Mouse (Mus musculus): ENCODE data around the gene Shkbp1. TPM values are rescaled to one million over a fixed set of nuclear protein-coding genes. Genes with fewer than 3 reads are reported as not detected.

The Shkbp1 gene
- polyA plus RNA-seq, 2 experiments = 30.5 to 58.7 TPM

DNA sequence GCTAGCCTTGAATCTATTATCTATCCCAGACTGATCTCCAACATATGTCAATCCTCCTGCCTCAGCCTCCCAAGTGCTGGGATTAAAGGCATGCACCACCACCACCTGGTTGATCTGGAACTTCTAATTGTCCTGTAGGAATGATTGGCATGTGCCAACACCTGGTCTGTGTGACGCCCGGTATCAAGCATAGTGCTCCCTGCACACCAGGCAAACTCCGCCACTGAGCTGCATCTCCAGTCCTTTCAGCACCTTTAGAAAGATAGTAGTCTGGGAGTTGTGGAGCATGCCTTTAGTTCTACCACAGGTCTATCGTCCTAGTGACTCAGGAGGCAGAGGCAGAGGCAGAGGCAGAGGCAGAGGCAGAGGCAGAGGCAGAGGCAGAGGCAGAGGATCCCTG is 55.5 kb downstream of the Shkbp1 start:
- no peak for TF ChIP-seq POLR2A (IDR thresholded peaks at IDR 0.05; ENCODE audit: borderline replicate concordance, extremely low read depth, insufficient read depth, insufficient read length)
- Histone ChIP-seq H3K4me1 (ENCODE audit: control insufficient read depth, insufficient read depth, low read length) (no peaks in the 10 kb centered on the region), H3K4me2 (replicated peaks; ENCODE audit: low read depth, low read length, severe bottlenecking) (no peak overlapping the region), H3K4me3 (replicated peaks; ENCODE audit: low read length) (no peak overlapping the region), H3K9me3 (ENCODE audit: control insufficient read depth, low read length) (no peaks in the 10 kb centered on the region), H3K9ac (ENCODE audit: low read depth, low read length, severe bottlenecking) (no peak overlapping the region), H3K36me3 (ENCODE audit: control insufficient read depth, insufficient read depth, low read length) (no peaks in the 10 kb centered on the region), H3K27me3 (ENCODE audit: control insufficient read depth, insufficient read depth, low read length) (no peaks in the 10 kb centered on the region), H3K27ac (replicated peaks; ENCODE audit: low read depth, low read length) (no peak overlapping the region)
- ATAC-seq (ENCODE audit: low FRiP score, low read depth) = no peak
- DNase-seq (ENCODE audit: low spot score) = no peak
- WGBS = 75% methylated on average over 4 of the region's 4 CpGs

DNA sequence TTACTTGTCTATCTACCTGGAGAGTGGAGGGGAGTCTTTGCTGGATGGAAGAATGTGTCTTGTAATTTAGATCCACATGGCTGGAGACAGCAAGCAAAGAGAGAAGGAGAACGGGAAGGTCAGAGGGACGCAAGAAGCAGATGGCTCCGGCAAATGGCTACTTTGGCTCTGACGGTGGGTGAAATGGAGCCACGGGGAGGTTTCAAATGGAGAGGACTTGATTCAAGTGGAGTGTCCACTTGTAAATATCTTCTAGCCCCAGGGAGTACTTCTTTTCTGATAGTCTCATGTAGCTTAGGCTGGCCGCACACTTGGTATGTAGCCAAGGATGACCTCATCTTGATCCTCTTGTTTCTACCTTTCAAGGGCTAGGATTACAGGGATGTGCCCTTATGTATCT is 57.0 kb downstream of the Shkbp1 start:
- no peaks in the 10 kb centered on the region for H3K4me1 ChIP-seq (ENCODE audit: control insufficient read depth, insufficient read depth, low read length)
- no peak for DNase-seq (ENCODE audit: low spot score)
- no peak for ATAC-seq (ENCODE audit: low FRiP score, low read depth)
- 88% methylated on average over 6 of the region's 6 CpGs for WGBS
- H3K9me3 ChIP-seq (ENCODE audit: control insufficient read depth, low read length) = no peaks in the 10 kb centered on the region
- no peak overlapping the region for H3K4me2 ChIP-seq (replicated peaks; ENCODE audit: low read depth, low read length, severe bottlenecking)
- TF ChIP-seq POLR2A (IDR thresholded peaks at IDR 0.05; ENCODE audit: borderline replicate concordance, extremely low read depth, insufficient read depth, insufficient read length) = no peak
- no peak overlapping the region for H3K27ac ChIP-seq (replicated peaks; ENCODE audit: low read depth, low read length)
- H3K4me3 ChIP-seq (replicated peaks; ENCODE audit: low read length) = no peak overlapping the region
- H3K27me3 ChIP-seq (ENCODE audit: control insufficient read depth, insufficient read depth, low read length) = no peaks in the 10 kb centered on the region
- no peak overlapping the region for H3K9ac ChIP-seq (ENCODE audit: low read depth, low read length, severe bottlenecking)
- H3K36me3 ChIP-seq (ENCODE audit: control insufficient read depth, insufficient read depth, low read length) = no peaks in the 10 kb centered on the region

DNA sequence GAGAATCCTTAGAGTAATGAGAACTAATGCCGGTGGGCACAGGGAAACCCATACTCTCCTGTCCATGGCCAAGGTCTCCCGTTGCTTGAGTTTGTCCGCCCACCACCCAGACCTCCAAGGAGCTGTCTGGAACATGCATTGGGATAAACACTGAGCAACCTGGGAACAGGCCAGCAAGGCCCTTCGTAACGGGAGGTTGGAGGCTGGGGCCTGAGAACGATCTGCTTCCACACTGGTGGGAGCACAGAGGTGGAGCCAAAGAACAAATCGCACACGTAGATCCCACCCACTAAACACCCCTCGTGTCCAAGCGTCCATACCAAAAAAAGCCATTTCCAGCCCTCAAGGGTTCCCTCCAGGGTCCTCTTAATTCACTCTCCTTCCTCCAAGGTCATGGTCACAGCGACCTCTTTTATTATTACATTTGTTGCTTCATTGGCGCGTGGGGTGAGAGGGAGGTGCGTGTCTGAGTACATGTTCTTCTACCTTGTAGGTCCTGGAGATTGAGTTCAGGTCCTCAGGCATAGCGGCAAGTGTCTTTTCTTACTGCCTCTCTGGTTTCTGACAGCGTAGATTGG is 57.7 kb downstream of the Shkbp1 start:
- Histone ChIP-seq H3K4me1 (ENCODE audit: control insufficient read depth, insufficient read depth, low read length) (no peaks in the 10 kb centered on the region), H3K9ac (ENCODE audit: low read depth, low read length, severe bottlenecking) (no peak overlapping the region), H3K27ac (replicated peaks; ENCODE audit: low read depth, low read length) (no peak overlapping the region), H3K36me3 (ENCODE audit: control insufficient read depth, insufficient read depth, low read length) (no peaks in the 10 kb centered on the region), H3K9me3 (ENCODE audit: control insufficient read depth, low read length) (no peaks in the 10 kb centered on the region), H3K4me2 (replicated peaks; ENCODE audit: low read depth, low read length, severe bottlenecking) (no peak overlapping the region), H3K4me3 (replicated peaks; ENCODE audit: low read length) (no peak overlapping the region), H3K27me3 (ENCODE audit: control insufficient read depth, insufficient read depth, low read length) (no peaks in the 10 kb centered on the region)
- WGBS = 72% methylated on average over 16 of the region's 16 CpGs
- TF ChIP-seq POLR2A (IDR thresholded peaks at IDR 0.05; ENCODE audit: borderline replicate concordance, extremely low read depth, insufficient read depth, insufficient read length) = no peak
- DNase-seq (ENCODE audit: low spot score) (no peak), ATAC-seq (ENCODE audit: low FRiP score, low read depth) (no peak)

DNA sequence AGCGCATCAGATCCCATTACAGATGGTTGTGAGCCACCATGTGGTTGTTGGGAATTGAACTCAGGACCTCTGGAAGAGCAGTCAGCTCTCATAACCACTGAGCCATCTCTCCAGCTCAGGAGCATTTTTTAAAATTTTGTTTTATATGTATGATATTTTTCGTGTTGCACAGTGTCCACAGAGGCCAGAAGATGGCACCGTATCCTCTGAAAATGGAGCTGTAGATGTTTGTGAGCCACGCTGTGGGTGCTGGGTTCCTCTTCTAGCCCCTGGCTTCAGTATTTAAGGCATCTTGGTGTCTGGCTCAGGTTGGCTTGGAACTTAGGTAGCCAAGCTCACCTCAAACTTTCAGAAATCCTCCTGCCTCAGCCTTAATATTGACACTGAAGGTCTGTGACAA is 59.3 kb downstream of the Shkbp1 start:
- ATAC-seq (ENCODE audit: low FRiP score, low read depth) = no peak
- no peaks in the 10 kb centered on the region for H3K4me1 ChIP-seq (ENCODE audit: control insufficient read depth, insufficient read depth, low read length)
- H3K27ac ChIP-seq (replicated peaks; ENCODE audit: low read depth, low read length) = no peak overlapping the region
- no peak overlapping the region for H3K4me2 ChIP-seq (replicated peaks; ENCODE audit: low read depth, low read length, severe bottlenecking)
- no peaks in the 10 kb centered on the region for H3K27me3 ChIP-seq (ENCODE audit: control insufficient read depth, insufficient read depth, low read length)
- H3K9me3 ChIP-seq (ENCODE audit: control insufficient read depth, low read length) = no peaks in the 10 kb centered on the region
- DNase-seq (ENCODE audit: low spot score) = no peak
- no peak overlapping the region for H3K9ac ChIP-seq (ENCODE audit: low read depth, low read length, severe bottlenecking)
- no peaks in the 10 kb centered on the region for H3K36me3 ChIP-seq (ENCODE audit: control insufficient read depth, insufficient read depth, low read length)
- H3K4me3 ChIP-seq (replicated peaks; ENCODE audit: low read length) = no peak overlapping the region
- 95% methylated on average over 4 of the region's 4 CpGs for WGBS
- no peak for TF ChIP-seq POLR2A (IDR thresholded peaks at IDR 0.05; ENCODE audit: borderline replicate concordance, extremely low read depth, insufficient read depth, insufficient read length)

DNA sequence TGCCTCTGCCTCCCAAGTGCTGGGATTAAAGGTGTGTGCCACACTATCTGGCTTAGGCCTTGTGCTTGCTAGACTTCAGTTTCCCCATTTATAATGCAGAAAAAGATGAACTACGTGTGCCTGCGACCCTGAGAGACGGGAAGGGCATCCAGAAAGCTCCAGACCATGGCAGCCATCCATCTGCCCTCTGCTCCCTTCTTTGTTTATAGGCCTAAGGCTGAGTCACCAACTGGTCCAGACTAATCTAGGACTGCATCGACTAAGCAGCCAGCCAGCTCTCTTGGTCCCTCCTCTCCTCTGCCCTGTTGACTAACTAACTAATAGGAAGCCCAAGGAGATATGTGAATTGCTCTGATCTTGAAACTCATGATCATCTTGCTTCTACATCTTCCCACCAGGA is 59.9 kb downstream of the Shkbp1 start:
- ATAC-seq (ENCODE audit: low FRiP score, low read depth) (no peak), DNase-seq (ENCODE audit: low spot score) (no peak)
- no peaks in the 10 kb centered on the region for H3K4me1 ChIP-seq (ENCODE audit: control insufficient read depth, insufficient read depth, low read length)
- 85% methylated on average over 4 of the region's 4 CpGs for WGBS
- no peak overlapping the region for H3K9ac ChIP-seq (ENCODE audit: low read depth, low read length, severe bottlenecking)
- H3K27me3 ChIP-seq (ENCODE audit: control insufficient read depth, insufficient read depth, low read length) = no peaks in the 10 kb centered on the region
- no peaks in the 10 kb centered on the region for H3K36me3 ChIP-seq (ENCODE audit: control insufficient read depth, insufficient read depth, low read length)
- no peak overlapping the region for H3K4me3 ChIP-seq (replicated peaks; ENCODE audit: low read length)
- H3K27ac ChIP-seq (replicated peaks; ENCODE audit: low read depth, low read length) = no peak overlapping the region
- TF ChIP-seq POLR2A (IDR thresholded peaks at IDR 0.05; ENCODE audit: borderline replicate concordance, extremely low read depth, insufficient read depth, insufficient read length) = no peak
- H3K9me3 ChIP-seq (ENCODE audit: control insufficient read depth, low read length) = no peaks in the 10 kb centered on the region
- no peak overlapping the region for H3K4me2 ChIP-seq (replicated peaks; ENCODE audit: low read depth, low read length, severe bottlenecking)

Other genes with a start within 250 kb of the Shkbp1 start
- 0.11 and 0.31 TPM in 2 replicates for gene Cyp2f2, start 236.1 kb downstream of the Shkbp1 start, polyA plus RNA-seq (2012; rRNA removed)
- gene Cyp2f2, start 236.1 kb downstream of the Shkbp1 start, polyA plus RNA-seq (2014; fragmentation: Nextera tagmentation; extraction: Ambion mirVana) = 0.14 TPM in 1 of 2 replicates, not detected in the other
- not detected in 2 replicates for gene Cyp2t4, start 202.3 kb downstream of the Shkbp1 start, polyA plus RNA-seq (2012; rRNA removed)
- not detected in 2 replicates for gene Cyp2t4, start 202.3 kb downstream of the Shkbp1 start, polyA plus RNA-seq (2014; fragmentation: Nextera tagmentation; extraction: Ambion mirVana)
- gene Egln2, start 189.2 kb downstream of the Shkbp1 start, polyA plus RNA-seq (2012; rRNA removed) = 88.3 and 96.4 TPM in 2 replicates
- 41.9 and 49.2 TPM in 2 replicates for gene Egln2, start 189.2 kb downstream of the Shkbp1 start, polyA plus RNA-seq (2014; fragmentation: Nextera tagmentation; extraction: Ambion mirVana)
- gene Rab4b, start 177.1 kb downstream of the Shkbp1 start, polyA plus RNA-seq (2012; rRNA removed) = 78.3 and 93.5 TPM in 2 replicates
- gene Rab4b, start 177.1 kb downstream of the Shkbp1 start, polyA plus RNA-seq (2014; fragmentation: Nextera tagmentation; extraction: Ambion mirVana) = 61.5 and 70.9 TPM in 2 replicates
- gene Gm21983, start 174.9 kb downstream of the Shkbp1 start, polyA plus RNA-seq (2012; rRNA removed) = 5.2 and 9.0 TPM in 2 replicates
- 0.58 and 0.62 TPM in 2 replicates for gene Gm21983, start 174.9 kb downstream of the Shkbp1 start, polyA plus RNA-seq (2014; fragmentation: Nextera tagmentation; extraction: Ambion mirVana)
- gene Mia, start 174.9 kb downstream of the Shkbp1 start, polyA plus RNA-seq (2012; rRNA removed) = 193 and 236 TPM in 2 replicates
- 147 and 156 TPM in 2 replicates for gene Mia, start 174.9 kb downstream of the Shkbp1 start, polyA plus RNA-seq (2014; fragmentation: Nextera tagmentation; extraction: Ambion mirVana)
- 12.9 and 14.7 TPM in 2 replicates for gene BC024978, start 160.2 kb downstream of the Shkbp1 start, polyA plus RNA-seq (2012; rRNA removed)
- gene BC024978, start 160.2 kb downstream of the Shkbp1 start, polyA plus RNA-seq (2014; fragmentation: Nextera tagmentation; extraction: Ambion mirVana) = 3.6 TPM in 2 replicates
- 385 and 386 TPM in 2 replicates for gene Snrpa, start 159.7 kb downstream of the Shkbp1 start, polyA plus RNA-seq (2012; rRNA removed)
- gene Snrpa, start 159.7 kb downstream of the Shkbp1 start, polyA plus RNA-seq (2014; fragmentation: Nextera tagmentation; extraction: Ambion mirVana) = 250 and 267 TPM in 2 replicates
- gene Itpkc, start 127.4 kb downstream of the Shkbp1 start, polyA plus RNA-seq (2012; rRNA removed) = 13.0 and 15.5 TPM in 2 replicates
- gene Itpkc, start 127.4 kb downstream of the Shkbp1 start, polyA plus RNA-seq (2014; fragmentation: Nextera tagmentation; extraction: Ambion mirVana) = 9.6 and 11.5 TPM in 2 replicates
- 43.4 and 58.3 TPM in 2 replicates for gene Coq8b, start 123.0 kb downstream of the Shkbp1 start, polyA plus RNA-seq (2012; rRNA removed)
- gene Coq8b, start 123.0 kb downstream of the Shkbp1 start, polyA plus RNA-seq (2014; fragmentation: Nextera tagmentation; extraction: Ambion mirVana) = 15.5 and 16.5 TPM in 2 replicates
- 83.6 and 119 TPM in 2 replicates for gene Numbl, start 97.6 kb downstream of the Shkbp1 start, polyA plus RNA-seq (2012; rRNA removed)
- 25.2 and 26.6 TPM in 2 replicates for gene Numbl, start 97.6 kb downstream of the Shkbp1 start, polyA plus RNA-seq (2014; fragmentation: Nextera tagmentation; extraction: Ambion mirVana)
- gene Ltbp4, start 18.3 kb downstream of the Shkbp1 start, polyA plus RNA-seq (2012; rRNA removed) = 86.0 and 107 TPM in 2 replicates
- 54.3 and 57.1 TPM in 2 replicates for gene Ltbp4, start 18.3 kb downstream of the Shkbp1 start, polyA plus RNA-seq (2014; fragmentation: Nextera tagmentation; extraction: Ambion mirVana)
- 0.32 TPM in 1 of 2 replicates, not detected in the other for gene Gm20479, start 1.4 kb upstream of the Shkbp1 start, polyA plus RNA-seq (2012; rRNA removed)
- not detected in 2 replicates for gene Gm20479, start 1.4 kb upstream of the Shkbp1 start, polyA plus RNA-seq (2014; fragmentation: Nextera tagmentation; extraction: Ambion mirVana)
- 0.60 and 0.64 TPM in 2 replicates for gene Sptbn4, start 91.7 kb upstream of the Shkbp1 start, polyA plus RNA-seq (2012; rRNA removed)
- 0.15 TPM in 2 replicates for gene Sptbn4, start 91.7 kb upstream of the Shkbp1 start, polyA plus RNA-seq (2014; fragmentation: Nextera tagmentation; extraction: Ambion mirVana)
- gene Blvrb, start 92.0 kb upstream of the Shkbp1 start, polyA plus RNA-seq (2012; rRNA removed) = 44.8 and 49.5 TPM in 2 replicates
- gene Blvrb, start 92.0 kb upstream of the Shkbp1 start, polyA plus RNA-seq (2014; fragmentation: Nextera tagmentation; extraction: Ambion mirVana) = 60.8 and 61.2 TPM in 2 replicates
- 31.3 and 32.1 TPM in 2 replicates for gene Sertad3, start 117.7 kb upstream of the Shkbp1 start, polyA plus RNA-seq (2012; rRNA removed)
- 31.5 and 32.4 TPM in 2 replicates for gene Sertad3, start 117.7 kb upstream of the Shkbp1 start, polyA plus RNA-seq (2014; fragmentation: Nextera tagmentation; extraction: Ambion mirVana)
- gene Sertad1, start 130.9 kb upstream of the Shkbp1 start, polyA plus RNA-seq (2012; rRNA removed) = 23.3 and 28.0 TPM in 2 replicates
- 34.2 and 39.4 TPM in 2 replicates for gene Sertad1, start 130.9 kb upstream of the Shkbp1 start, polyA plus RNA-seq (2014; fragmentation: Nextera tagmentation; extraction: Ambion mirVana)
- gene Prx, start 143.3 kb upstream of the Shkbp1 start, polyA plus RNA-seq (2012; rRNA removed) = 6.3 and 6.6 TPM in 2 replicates
- 2.1 and 2.5 TPM in 2 replicates for gene Prx, start 143.3 kb upstream of the Shkbp1 start, polyA plus RNA-seq (2014; fragmentation: Nextera tagmentation; extraction: Ambion mirVana)
- 4.3 and 5.4 TPM in 2 replicates for gene Hipk4, start 167.2 kb upstream of the Shkbp1 start, polyA plus RNA-seq (2012; rRNA removed)
- 0.95 and 1.2 TPM in 2 replicates for gene Hipk4, start 167.2 kb upstream of the Shkbp1 start, polyA plus RNA-seq (2014; fragmentation: Nextera tagmentation; extraction: Ambion mirVana)
- gene Pld3, start 197.2 kb upstream of the Shkbp1 start, polyA plus RNA-seq (2012; rRNA removed) = 147 and 193 TPM in 2 replicates
- 110 and 114 TPM in 2 replicates for gene Pld3, start 197.2 kb upstream of the Shkbp1 start, polyA plus RNA-seq (2014; fragmentation: Nextera tagmentation; extraction: Ambion mirVana)
- 39.8 and 49.0 TPM in 2 replicates for gene 2310022A10Rik, start 197.2 kb upstream of the Shkbp1 start, polyA plus RNA-seq (2012; rRNA removed)
- gene 2310022A10Rik, start 197.2 kb upstream of the Shkbp1 start, polyA plus RNA-seq (2014; fragmentation: Nextera tagmentation; extraction: Ambion mirVana) = 27.0 and 27.4 TPM in 2 replicates
- 96.6 and 110 TPM in 2 replicates for gene Akt2, start 235.5 kb upstream of the Shkbp1 start, polyA plus RNA-seq (2012; rRNA removed)
- 112 and 119 TPM in 2 replicates for gene Akt2, start 235.5 kb upstream of the Shkbp1 start, polyA plus RNA-seq (2014; fragmentation: Nextera tagmentation; extraction: Ambion mirVana)